Mouse (Mus musculus) MEL (cell line): ENCODE results near the gene Hdgfl2.

Experiments
- ETS1 ChIP-seq: IDR thresholded peaks from 2 replicates; pipeline ENCODE4 v1.6.1; 2012; ENCODE audit warnings: low read depth, mild to moderate bottlenecking, inconsistent platforms, low read length, improper control_type of control experiment, moderate library complexity
- JUND ChIP-seq: IDR thresholded peaks from 2 replicates; pipeline ENCODE4 v1.6.1; 2011; ENCODE audit warnings: low read depth, mild to moderate bottlenecking, improper control_type of control experiment, low read length
- KAT2A ChIP-seq: conservative IDR thresholded peaks from 2 replicates; pipeline ENCODE4 v1.6.1; 2012; ENCODE audit warnings: low read depth, low read length, improper control_type of control experiment, inconsistent platforms
- POLR2A ChIP-seq, 2 experiments: IDR thresholded peaks; 2 replicates each; pipeline ENCODE4 v1.6.1; 2011 to 2012; ENCODE audit warnings: low read length in 2 of 2, mild to moderate bottlenecking in 2 of 2, control low read depth in 1 of 2, improper control_type of control experiment in 1 of 2, low read depth in 1 of 2, moderate library complexity in 1 of 2; ENCODE audit not compliant: control insufficient read depth in 1 of 2, insufficient read depth in 1 of 2, poor library complexity in 1 of 2

DNA sequence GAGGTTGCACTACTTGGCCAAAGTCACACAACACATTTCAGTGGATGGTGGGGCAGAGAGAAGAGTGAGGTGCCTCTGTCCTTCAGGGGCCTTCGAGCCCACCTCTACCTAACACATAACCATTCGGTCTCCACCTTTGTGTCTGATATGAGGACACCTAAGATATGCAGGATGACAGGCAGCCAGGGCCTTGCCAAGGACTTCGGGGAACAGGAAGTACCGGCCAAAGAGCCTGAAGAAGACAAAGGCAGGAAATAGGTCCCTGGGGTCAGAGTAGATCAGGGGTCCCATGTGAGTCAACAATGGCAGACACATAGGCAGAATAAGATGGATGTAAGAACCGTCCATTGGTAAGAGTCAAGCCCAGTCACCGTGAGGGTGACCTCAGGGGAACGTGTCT, 57.1 kb downstream of the Hdgfl2 start:
- TF ChIP-seq ETS1 (no peak), KAT2A (no peak), JUND (no peak), POLR2A (IDR thresholded peaks at IDR 0.05; ENCODE audit: control insufficient read depth in 1 of 2, insufficient read depth in 1 of 2, low read depth in 1 of 2, low read length in 2 of 2, poor library complexity in 1 of 2) (no peak)
